Mouse (Mus musculus) inflammation-experienced regulatory T-cells, adult 6 months (primary cell): ENCODE data around the gene Nav2. TPM values are rescaled to one million over a fixed set of nuclear protein-coding genes. Genes with fewer than 3 reads are reported as not detected.
A peak's percentile ranks its signal among the peaks of the same experiment; 100 is the strongest.

Experiments
- ATAC-seq: one replicate; pipeline ENCODE4 v1.8.0; 2017
- polyA plus RNA-seq, 3 experiments: library from polyadenylated mRNA; unstranded; fragments of 100-300 nt; shearing (Covaris generic); gene quantifications; one replicate each; pipeline ENCODE4 v1.2.1; 2017

The Nav2 gene
- polyA plus RNA-seq, 3 experiments from 2014 or later, result 27.1 to 51.3 (median 35.8) TPM

GRCm38 (mm10) chr7:49415131-49415530 lies 506.6 kb downstream of the Nav2 start:
- ATAC-seq, result no peak

- ATAC-seq, result no peak
Observed at GRCm38 (mm10) chr7:49415716-49416115, 507.2 kb downstream of the Nav2 start.

DNA sequence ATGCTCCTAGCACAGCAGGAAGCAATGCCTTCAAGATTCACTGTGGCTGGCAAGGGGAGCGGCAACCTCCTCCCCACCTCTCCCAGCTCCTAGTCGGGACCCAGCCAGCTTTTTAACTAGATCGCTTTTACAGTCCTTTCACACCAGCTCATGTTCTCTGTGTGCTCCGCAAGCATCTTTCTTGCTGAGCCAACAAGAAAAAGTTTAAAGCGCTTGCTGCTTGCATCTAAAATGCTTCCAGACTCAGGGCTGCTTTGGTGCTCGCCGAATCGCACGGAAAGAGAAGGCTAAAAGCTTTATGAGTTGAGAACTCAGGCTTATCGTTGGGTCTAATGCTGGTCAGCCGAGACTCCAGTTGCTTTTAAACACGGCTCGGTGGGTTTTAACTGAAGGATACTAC lies 510.3 kb downstream of the Nav2 start:
- ATAC-seq, result no peak

- ATAC-seq, result no peak
Observed at GRCm38 (mm10) chr7:49420139-49420802, 511.8 kb downstream of the Nav2 start.

- ATAC-seq, result peak; percentile 25
Observed at GRCm38 (mm10) chr7:49421261-49421660, 512.7 kb downstream of the Nav2 start.

DNA sequence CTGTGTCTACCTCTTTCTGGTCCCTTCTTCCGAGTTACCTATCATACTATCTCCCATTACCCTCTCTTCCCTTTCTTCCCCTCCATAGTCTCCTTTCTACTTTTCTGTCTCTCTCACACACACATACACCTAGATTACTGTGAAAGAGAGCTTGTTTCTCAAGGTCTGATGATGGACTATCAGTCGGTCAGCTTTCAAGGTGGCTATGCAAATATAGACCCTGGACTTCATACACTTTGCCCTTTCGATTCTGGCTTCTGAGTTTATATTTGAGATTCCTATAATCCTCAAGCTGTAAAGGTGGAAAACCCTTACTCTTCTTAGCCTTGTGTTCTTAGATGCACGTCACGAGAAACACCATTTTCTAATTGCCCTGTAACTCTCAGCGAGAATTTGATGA lies 515.4 kb downstream of the Nav2 start:
- no peak for ATAC-seq

- ATAC-seq, result peak; percentile 41
Observed at GRCm38 (mm10) chr7:49426060-49426459, 517.5 kb downstream of the Nav2 start.

GRCm38 (mm10) chr7:49427843-49428242 lies 519.3 kb downstream of the Nav2 start:
- ATAC-seq, result peak; percentile 38

DNA sequence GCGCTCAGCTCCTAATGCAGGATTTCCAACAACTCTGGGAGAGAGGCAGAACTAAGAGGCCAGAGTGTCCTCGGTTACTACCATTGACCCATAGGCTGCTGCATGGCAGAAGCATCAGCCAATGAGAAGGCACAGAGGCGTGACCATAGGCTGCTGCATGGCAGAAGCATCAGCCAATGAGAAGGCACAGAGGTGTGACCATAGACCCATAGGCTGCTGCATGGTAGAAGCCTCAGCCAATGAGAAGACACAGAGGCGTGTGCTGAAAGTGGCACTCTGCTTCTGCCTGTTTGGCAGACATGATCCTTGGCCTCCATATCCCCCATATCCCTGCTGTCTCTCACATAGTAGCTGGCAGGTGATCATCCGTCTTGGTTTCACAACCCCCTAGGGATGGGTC lies 520.4 kb downstream of the Nav2 start:
- peak; percentile 46 for ATAC-seq

DNA sequence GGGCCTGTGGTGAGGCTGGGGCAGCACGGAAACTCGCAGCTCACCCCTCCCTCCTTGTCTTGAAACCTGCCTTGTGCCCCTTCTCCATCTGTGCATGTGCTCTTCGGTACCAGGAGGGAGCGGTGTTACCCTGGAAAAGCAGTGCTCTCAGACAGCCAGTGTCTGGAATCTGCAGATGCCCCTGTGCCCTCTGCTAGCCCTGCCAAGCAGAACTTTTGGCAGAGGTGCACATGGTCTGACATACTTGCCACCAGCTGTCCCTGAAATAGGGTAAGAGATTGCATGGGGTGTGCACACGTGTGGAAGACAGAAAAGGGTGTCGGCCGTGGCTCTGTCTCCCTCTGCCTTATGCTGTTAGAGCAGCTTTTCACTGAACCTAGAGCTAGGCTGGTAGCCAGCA lies 522.3 kb downstream of the Nav2 start:
- no peak for ATAC-seq

DNA sequence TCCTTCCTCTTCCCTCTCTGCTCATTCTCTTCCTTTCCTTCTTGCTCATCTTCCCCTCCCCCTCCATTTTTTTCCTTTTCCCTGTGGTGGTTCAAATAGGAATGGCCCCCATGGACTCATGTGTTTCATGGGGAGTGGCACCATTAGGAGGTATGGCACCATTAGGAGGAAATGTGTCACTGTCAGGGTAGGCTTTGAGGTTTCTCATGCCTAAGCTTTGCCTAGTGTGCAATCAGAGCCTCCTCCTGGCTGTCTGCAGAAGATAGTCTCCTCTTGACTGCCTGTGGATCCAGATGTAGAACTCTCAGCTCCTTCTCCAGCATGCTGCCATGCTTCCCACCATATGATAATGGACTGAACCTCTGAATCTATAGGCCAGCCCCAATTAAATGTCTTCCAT lies 525.4 kb downstream of the Nav2 start:
- ATAC-seq, result no peak

DNA sequence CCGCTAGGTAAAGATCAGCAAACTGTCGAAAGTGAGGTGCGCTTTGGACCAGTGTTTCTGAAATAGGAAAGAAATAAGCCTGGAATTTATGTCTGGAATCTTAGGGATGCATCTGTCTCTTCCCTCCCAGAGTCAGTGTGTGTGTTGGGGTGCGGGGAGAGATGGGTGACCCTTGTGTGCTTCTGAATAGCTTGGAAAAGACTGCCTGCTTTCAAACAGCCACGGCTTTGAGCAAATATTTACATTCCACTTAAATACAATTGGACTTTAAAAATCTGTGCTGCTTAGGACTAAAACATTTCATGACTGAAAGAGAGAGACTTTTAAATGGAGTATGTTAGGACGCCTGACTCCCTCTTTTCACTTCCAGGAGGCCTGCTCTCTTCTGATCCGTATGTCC lies 528.0 kb downstream of the Nav2 start:
- ATAC-seq, result no peak

DNA sequence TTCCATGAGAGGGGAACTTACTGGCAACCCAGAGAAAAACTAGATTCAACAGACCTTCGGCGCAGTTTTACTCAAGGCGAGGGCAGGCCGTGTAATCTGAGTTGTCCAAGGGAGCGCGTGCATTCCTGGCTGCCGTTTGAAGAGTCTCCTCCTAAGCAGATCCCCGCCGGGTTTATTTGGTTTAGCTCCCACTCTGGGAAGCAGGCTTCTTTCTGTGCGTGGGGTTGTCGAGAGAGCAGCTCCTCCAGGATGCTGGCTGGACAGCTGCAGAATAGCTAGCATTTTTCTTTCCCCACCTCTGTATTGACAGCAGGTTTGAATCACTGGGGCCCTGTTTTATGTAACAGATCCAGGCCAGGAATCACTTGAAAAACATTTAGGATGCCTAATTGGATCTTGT lies 529.4 kb downstream of the Nav2 start:
- no peak for ATAC-seq

DNA sequence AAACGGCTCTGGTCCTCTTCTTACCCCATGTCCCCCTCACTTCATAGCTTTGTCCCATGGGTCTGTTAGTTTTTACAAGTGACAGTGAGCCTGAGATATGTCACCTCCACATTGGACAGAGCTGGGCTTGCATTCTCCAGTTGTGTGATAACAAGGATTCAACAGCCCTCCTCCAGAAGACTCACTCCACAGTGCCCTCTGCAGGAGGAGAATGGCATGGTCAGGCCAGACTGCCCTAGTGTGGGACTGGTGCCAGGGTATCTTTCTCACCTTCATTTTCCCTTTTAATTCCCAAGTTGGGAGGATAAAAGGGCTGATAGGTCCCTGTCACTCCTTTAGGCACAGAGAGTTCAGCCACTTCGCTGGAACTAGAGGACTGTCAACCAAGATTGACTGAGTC lies 530.6 kb downstream of the Nav2 start:
- no peak for ATAC-seq

GRCm38 (mm10) chr7:49440333-49440969 lies 531.9 kb downstream of the Nav2 start:
- ATAC-seq, result no peak

DNA sequence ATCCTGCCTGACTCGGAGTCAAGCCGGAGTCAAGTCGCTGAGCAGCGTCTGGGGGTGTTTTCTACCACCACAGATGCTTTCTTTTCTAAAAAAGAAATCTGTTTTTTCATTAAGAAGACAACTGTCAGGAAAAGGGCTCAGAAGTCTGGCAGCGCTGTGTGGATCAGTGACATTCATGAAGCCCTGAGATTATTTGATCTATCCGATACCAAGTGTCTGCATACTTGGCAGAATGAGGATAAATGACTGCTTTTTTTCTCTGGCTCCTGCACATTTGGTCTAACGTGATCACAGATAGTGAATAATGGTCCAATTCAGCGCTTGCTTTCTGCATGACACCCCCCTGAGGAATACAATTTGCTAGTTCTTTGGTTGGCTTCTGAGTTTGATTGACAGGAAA lies 533.7 kb downstream of the Nav2 start:
- ATAC-seq, result no peak

DNA sequence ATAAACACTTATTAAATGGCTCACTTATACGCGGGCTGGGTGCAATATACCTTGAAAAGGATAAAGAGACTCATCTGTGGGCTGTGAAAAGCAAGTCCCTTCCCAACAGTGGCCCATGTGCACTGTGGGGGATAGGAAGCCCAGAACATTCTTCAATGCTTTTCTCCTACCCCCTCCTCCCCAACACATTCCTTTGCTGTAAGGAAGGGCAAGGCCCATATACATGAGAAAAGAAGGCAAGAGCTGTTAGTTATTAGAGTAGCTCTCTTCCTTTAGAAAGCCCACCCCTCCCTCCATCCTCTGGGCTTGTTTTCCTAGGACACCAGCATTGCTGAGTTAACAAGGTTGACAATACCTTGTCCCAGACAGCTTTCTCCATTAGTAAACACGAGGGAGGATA lies 540.1 kb downstream of the Nav2 start:
- no peak for ATAC-seq

DNA sequence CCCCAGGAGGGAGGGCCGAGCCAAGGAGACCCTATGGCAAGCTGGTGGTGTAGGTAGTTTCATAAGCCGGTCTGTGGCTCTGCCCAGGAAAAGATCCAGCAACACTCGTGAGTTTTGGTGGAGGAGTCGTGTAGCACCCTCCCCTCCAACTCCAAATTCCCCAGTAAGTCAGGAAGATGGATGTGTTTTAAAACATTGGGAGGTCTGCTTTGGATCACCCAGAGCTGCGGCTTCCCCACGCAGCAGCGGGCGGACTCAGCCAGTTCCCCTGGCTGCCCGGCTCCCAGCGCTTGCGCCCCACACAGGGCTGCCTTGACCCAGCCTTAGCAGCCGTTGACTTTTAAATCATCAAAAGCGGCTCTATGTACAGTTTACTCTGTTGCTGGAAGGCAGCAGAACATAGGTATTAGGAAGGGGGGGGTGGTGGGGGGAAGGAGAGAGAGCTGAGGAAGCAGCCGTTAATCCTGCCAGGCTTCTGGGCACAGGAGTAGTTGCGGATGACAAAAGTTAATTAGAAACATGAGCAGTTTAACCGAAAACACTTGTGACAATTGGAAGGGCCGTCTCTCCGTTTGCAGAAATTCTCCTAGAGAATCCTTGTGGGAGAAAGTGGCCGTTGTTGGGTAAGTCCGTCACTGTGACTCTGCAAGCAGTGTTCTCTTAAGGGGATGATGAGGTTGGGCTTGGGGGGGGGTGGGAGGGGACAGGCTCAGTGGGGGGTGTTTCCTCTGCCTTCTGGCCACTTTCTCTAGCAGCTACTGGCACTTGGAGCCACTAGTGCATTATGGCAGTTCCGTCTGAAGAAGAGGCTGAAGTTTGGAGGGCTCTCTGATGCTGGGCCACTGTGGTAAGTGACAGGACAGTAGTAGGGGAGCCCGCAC lies 542.0 kb downstream of the Nav2 start:
- no peak for ATAC-seq

DNA sequence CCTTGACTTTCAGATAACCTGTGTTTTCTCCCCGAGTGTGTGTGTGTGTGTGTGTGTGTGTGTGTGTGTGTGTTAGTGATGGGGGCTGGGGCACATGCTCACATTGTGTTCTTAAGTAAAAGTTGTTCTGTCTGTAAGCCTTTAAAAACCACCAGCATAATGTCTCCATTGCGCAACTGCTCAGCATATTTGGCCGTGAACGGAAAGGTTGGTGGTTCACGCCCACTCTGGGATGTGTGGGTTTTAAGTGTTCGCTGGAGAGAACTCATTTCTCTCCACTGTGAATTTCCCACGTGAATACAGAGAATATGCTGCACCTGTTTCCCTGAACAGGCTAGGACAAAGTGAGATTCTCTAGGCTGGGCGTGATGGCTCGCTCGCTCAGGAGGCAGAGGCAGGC lies 542.7 kb downstream of the Nav2 start:
- peak; percentile 79 for ATAC-seq

- ATAC-seq, result no peak
Observed at GRCm38 (mm10) chr7:49452274-49452673, 543.8 kb downstream of the Nav2 start.

- ATAC-seq, result no peak
Observed at GRCm38 (mm10) chr7:49454601-49455000, 546.1 kb downstream of the Nav2 start.

- no peak for ATAC-seq
Observed at GRCm38 (mm10) chr7:49456148-49456547, 547.6 kb downstream of the Nav2 start.

- no peak for ATAC-seq
Observed at GRCm38 (mm10) chr7:49457398-49457797, 548.9 kb downstream of the Nav2 start.

- ATAC-seq, result no peak
Observed at GRCm38 (mm10) chr7:49457890-49458289, 549.4 kb downstream of the Nav2 start.
